Mouse (Mus musculus): ENCODE data around the gene 1700001K19Rik.
"Not testable (repeated sequence)": the region's sequence is repeated elsewhere in the genome, so short reads cannot be mapped to it uniquely, and the experiment has no call there.

1700001K19Rik gene

DNA sequence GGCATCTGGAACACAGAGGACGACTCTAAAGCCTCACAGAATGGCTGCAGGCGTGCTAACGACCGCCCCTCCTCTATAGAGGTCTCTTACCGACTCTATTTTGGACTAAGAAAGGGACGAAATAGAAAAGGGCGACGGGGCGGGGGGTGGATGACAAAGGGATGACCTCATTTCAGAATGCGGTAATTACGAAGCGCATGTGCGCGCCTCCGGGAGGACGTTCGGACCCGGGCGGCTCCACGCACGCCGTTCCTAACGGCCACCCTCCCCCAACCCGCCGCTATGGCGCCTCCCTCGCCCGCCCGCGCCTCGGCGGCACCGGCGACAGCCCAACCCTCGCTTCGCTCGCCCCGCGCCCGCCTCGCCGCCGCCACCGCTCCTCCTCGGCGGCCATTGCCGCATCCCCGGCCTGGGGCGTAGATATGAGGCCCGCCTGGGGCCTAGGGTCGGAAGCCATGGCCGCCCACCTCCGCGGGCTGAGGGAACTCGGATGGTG, 13.3 kb upstream of the 1700001K19Rik start:
- peak; percentile 71 for DNase-seq

DNA sequence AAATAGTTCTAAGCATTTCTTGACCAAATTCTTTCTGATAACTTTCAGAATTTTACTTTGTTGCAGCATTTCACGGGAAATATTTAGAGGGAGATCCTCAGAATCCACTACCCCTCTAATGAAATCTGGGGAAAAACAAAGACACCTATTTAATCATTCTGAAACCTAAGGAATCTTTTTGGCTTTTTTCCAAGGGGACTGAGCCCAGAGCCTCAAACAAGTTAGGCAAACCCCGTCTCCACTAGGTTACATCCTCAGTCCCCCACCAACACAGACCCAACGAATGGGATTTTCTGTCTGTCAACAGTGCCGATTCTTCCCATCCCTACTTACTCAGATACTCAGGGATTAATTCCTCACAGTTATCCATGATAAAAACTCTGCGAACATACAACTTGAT, 11.0 kb upstream of the 1700001K19Rik start:
- not testable (repeated sequence) for DNase-seq

DNA sequence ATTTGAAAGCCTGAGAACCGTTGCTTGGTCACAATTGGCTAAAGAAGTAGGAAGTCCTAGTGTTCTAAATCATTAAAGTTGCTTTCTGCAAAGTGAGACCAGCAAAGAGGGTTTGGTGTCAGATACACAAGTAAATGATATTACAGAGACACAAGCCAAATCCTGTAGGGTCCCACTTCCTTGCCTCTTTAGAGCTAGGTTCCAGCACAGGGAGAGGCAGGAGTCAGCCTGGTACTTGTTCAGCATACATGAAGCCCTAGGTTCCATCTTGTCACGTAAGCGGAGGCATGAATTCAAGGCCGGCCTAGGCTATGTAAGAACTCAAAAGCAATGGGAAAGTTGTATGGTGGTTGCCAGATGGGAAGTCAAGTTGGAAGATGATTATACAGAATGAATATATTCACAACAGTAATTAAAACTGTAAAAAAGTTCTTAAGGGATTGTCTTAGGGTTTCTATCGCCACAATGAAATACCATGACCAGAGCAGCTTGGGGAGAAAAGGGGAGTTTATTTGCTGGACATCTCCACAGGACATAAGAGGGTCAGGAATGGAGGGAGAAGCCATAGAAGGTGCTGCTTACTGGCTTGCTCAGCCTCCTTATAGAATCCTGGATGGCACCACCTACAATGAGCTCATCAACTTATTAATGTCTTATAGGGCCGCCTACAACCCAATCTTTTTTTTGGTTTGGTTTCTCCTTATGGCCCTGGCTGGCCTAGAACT, 7.7 kb upstream of the 1700001K19Rik start:
- DNase-seq, result no peak

DNA sequence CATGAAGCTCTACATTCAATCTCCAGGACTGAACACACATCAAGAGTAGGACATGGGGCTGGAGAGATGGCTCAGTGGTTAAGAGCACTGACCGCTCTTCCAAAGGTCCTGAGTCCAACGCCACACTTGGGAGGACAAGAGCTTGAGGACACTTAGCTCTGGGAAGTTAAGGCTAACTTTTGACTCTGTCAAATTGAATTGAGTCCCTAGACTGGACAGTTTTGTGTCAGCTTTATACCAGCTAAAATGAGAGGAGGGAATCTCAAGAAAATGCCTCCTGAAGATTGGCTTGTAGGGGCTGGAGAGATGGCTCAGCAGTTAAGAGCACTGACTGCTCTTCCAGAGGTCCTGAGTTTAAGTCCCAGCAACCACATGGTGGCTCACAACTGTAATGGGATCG, 6.5 kb upstream of the 1700001K19Rik start:
- DNase-seq, result not testable (repeated sequence)

DNA sequence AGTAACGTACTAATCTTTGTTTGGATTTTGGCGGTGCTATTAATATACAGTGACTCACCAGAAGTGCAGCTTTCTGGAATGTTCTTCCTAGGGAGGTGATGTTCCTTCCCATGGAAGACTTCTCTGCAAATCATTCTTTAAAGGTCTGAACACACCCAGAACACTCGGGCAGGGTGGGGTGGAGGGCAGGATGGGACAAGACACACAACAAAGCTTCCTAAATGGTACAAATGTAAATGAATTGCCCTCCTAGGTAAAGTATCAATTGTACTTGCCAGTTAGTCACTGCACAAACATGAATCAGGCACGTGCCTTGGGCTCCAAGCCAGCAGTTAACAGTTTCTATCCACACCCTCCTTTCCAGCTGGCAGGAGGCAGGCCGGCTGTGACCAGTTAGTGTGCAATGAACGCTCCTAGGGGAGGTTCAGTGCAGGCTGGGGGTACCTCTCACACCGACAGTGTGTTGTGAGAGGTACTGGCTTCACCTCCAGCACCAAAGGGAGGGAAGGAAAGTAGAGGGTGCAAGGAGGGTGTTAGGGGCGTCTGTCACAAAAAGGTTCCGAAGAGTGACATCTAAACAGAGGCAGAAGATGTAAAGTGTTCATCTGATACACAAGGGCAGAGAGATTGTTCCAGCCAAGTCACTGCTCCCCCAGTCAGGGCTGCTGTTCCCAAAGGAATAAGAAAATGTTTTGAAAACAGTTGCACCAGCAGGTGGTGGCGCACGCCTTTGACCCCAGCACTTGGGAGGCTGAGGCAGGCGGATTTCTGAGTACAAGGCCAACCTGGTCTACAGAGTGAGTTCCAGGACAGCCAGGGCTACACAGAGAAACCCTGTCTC, 5.7 kb upstream of the 1700001K19Rik start:
- DNase-seq, result no peak

DNA sequence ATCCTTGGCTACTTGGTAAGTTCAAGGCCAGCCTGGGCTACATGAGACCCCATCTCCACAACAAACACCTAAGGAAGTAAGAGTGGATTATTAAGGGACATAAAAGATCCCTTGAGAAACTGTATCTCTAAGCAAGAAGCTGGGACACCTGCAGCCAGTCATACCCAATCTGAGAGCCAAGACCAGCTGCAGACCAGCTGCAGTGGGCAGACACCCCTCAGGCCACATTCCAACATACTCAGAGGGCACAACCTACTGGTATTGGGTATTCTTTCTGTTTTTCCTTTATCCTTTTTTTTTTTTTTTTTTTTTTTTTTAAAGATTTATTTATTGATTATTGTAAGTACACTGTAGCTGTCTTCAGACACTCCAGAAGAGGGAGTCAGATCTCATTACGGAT, 1.2 kb upstream of the 1700001K19Rik start:
- DNase-seq, result no peak

DNA sequence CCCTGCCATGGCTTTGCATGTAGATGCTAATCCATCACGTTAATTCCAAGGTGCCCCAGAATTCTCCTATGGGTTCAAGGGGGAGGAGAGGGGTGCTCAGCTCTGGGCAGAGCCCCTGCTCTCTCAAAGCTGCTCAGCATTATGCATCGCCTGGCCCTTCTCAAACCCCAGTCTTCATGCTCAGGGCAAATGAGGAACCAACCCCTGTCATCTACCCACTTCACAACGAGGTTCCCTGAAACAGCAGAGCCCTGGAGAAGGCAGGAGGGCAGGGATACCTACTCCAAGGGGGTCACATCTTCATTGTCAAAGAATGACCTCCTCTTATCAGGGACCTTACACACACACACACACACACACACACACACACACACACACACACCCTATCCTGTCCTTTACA, 541 bp downstream of the 1700001K19Rik start:
- DNase-seq, result no peak

DNA sequence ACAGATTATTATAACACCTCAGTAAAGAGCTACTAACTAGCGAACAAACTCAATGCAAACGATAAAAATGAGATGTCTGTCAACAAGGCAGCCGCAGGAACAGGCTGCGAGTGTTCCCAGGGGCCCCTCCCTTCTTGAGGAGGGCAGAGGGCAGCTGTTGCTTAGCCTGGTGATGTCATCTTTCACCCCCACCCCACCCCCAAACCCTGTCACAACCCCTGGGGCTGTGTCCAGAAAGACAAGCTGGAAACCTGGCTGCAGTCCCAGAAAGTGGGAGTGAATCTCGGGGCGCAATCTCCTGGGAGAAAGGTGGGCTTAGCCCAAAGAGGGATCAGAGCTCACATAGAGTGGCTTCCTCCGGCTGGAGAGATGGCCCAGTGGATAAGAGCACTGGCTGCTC, 1.2 kb downstream of the 1700001K19Rik start:
- no peak for DNase-seq

DNA sequence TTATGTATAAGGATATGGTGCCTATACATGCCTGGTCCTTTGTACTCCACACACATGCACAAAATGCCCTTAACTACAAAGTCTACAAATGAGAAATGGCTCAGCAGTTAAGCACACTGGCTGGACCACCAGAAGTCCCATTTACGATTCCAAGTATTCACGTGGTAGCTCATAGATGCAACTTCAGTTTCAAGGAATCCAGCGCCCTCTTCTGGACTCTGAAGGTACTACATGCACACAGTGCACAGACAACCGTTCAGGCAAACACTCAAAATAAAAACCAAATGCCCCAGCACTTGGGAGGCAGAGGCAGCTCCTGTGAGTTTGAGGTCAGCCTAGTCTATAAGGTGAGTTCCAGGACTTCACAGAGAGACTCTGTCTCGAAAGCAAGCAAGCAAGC, 8.2 kb downstream of the 1700001K19Rik start:
- DNase-seq, result peak; percentile 67

DNA sequence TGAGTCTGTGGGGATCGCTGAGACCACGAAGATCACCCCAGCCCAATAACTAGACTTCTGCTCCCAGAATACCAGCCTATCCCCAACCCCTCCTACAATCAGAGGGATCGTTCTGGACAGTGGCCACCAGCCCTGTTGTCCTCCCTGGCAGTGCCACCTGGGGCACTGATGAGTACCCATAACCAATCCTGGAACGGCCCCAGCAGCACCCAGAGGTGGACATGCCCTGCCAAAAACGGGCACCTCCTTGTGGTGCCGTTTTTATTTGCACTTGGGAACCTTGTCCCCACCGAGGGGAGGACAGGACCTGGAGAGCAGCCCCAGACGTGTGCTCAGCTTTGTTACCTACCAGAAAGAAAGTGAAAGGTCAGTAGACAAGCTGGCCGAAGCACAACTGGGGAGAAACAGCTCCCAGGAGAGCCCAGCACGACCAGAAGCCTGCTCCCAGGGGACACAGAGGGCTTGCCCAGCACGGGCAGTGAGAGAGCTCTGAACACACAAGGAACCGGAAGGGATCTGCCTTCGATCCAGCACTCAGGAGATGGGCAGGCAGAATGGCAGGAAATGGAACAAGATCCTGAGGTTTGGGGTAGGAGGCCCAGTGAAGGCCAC, 14.8 kb downstream of the 1700001K19Rik start:
- DNase-seq, result no peak

DNA sequence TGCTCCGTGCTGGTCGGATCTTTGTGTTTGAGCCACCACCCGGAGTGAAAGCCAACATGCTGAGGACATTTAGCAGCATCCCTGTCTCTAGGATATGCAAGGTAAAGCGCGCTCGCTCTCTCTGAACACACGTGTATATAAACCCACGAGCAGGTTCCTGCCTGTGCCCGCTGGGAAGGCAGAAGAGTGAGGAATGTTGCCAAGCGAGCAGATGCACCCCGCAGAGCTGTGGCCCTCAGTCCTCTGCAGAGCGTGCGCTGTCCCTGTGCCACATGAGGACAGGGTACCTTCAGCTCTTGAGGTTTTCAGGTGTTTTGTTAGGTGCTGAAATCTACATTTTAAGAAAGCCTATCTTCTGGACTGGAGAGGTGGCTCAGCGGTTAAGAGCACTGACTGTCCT, 20.7 kb downstream of the 1700001K19Rik start:
- no peak for DNase-seq

DNA sequence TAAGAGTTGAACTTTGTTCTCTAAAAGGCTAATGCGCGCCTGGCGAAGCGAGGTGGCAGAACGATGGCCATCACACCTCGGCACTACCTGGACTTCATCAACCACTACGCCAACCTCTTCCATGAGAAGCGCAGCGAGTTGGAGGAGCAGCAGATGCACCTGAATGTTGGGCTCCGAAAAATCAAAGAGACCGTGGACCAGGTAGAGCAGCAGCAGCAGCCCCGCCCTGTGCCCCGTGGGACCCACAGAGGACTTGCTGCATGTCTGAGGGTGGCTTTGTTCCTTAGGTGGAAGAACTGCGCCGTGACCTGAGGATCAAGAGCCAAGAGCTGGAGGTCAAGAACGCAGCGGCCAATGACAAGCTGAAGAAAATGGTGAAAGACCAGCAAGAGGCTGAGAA, 31.0 kb downstream of the 1700001K19Rik start:
- no peak for DNase-seq

DNA sequence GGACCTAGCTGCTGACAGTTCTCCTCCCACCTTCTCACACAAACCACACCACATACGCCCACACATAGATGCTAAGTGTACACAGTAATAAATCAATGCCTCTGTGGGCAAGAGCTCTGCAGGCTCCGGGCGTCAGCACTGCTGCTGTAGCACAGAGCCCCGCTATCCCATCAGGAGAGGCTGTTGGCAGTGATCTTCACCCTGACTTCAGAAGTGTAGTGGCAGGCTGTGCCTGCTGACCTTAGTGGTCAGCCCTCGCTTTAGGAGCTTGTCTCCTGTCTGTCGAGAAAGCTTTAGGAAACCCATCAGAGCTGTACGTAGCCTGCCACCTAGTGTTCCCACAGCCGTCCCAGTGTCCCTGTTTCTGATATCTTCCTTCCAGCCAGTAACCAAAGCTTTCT, 32.2 kb downstream of the 1700001K19Rik start:
- no peak for DNase-seq

DNA sequence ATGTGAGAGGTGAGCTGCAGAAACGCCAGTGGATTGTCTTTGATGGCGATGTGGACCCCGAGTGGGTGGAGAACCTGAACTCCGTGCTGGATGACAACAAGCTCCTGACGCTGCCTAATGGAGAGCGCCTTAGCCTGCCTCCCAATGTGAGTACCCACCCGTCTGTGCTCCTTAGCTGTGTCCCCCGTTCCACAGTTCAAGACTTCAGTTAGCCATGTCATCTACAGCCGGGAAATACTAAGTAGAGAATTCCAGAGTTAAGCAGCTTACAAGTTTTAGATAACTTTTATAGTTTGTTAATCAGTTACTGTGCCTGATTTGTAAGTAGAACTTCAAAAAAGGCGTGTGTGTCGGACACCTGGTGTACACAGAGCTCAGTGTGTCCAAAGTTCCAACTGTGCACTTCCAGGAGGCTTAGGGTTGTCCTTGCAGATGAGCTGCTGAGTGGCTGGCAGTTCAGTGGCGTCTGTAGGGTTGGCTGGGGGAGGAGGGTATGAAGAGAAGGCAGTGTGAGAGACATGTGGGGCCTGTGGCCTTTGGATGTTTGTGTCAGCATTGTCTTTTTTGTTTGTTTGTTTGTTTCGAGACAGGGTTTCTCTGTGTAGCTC, 44.8 kb downstream of the 1700001K19Rik start:
- DNase-seq, result no peak

DNA sequence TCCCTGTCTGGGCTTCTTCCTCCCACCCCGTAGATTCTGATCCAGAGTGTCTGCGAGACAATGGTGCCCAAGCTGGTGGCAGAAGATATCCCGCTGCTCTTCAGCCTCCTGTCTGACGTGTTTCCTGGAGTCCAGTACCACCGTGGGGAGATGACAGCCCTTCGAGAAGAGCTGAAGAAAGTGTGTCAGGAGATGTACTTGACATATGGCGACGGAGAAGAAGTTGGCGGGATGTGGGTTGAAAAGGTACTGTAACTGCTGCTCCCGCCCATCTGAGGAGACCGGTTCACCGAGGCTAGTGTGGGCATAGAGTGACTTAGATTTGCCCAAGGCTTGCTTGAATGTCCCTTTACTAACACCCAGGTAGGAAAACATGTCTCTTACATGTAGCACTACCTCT, 46.1 kb downstream of the 1700001K19Rik start:
- DNase-seq, result no peak

DNA sequence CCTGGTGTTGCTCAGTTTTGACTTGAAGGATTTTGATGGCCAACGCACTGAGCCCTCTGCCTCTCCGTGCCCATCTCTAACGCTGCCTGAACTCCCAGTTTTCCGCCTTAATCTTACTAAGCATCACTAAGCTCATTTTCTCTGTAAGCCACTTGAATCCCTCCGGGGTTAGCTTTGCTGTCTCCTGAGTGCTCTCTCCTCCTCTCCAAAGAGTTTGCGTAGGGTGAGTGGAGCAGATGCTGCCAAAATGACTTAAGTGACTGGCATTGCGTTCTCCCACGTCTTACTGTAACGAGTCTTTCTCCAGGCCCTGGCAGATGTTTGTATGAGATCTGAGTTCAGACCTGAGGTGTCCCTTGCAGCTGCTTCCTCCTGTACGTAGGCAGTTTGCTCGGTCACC, 52.4 kb downstream of the 1700001K19Rik start:
- no peak for DNase-seq
